Mouse (Mus musculus): ENCODE measurements around the gene Zfp296. TPM values are rescaled to one million over a fixed set of nuclear protein-coding genes. Genes with fewer than 3 reads are reported as not detected.

The Zfp296 gene
- 0.23 and 0.61 TPM in 2 replicates for polyA plus RNA-seq (2015; fragmentation: Nextera tagmentation; extraction: Ambion mirVana)

GRCm38 (mm10) chr7:19577141-19577852 lies at the start of gene Zfp296, which contains the start of gene Gemin7:
Zfp296 (plus strand) TSS chr7:19577287.
Gemin7 (minus strand) TSS chr7:19577595.
- under 1% methylated on average over 56 of the region's 56 CpGs for WGBS
- Histone ChIP-seq H3K4me2 (peak within 1 kb of the TSS; percentile 59), H3K4me1 (peaks cover 28% of the 10 kb centered on the region), H3K9ac (replicated peaks) (no peak within 1 kb of the TSS; the same call in 1 of the 2 replicates), H3K4me3 (replicated peaks) (peak within 1 kb of the TSS; percentile 30), H3K9me3 (replicated peaks) (no peaks in the 10 kb centered on the region), H3K27ac (replicated peaks) (no peak within 1 kb of the TSS), H3K36me3 (peaks cover 24% of the 10 kb centered on the region), H3K27me3 (replicated peaks) (peaks cover 55% of the 10 kb centered on the region)
- no peak for ATAC-seq (ENCODE audit: low FRiP score)

DNA sequence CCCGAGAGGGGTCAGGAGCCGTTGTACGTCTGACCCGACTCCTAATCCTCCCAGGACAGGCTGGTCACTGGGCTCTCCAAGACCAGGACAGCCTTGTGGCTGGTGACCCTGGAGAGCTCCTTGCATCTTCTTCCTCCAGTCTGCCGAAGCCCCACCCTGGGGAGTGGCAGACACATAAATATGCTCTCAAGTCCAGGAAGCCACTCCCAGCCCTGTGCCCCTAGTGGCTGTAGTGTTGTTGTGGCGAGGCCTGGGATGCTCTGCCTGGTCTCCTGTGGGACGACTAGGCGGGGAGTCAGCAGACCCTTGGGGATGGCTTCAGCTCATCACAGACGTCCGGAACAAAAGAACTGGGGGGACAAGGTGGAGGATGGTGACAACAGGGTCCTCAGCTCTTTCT lies 46.0 kb upstream of the Zfp296 start:
- H3K4me1 ChIP-seq = no peaks in the 10 kb centered on the region
- WGBS = 74% methylated on average over 10 of the region's 10 CpGs
- H3K9me3 ChIP-seq (replicated peaks) = no peaks in the 10 kb centered on the region
- ATAC-seq (ENCODE audit: low FRiP score) = no peak
- no peak overlapping the region for H3K4me3 ChIP-seq (replicated peaks)
- H3K4me2 ChIP-seq = no peak overlapping the region
- no peak overlapping the region for H3K27ac ChIP-seq (replicated peaks)
- H3K9ac ChIP-seq (replicated peaks) = no peak overlapping the region
- peaks cover 59% of the 10 kb centered on the region for H3K36me3 ChIP-seq
- H3K27me3 ChIP-seq (replicated peaks) = no peaks in the 10 kb centered on the region

GRCm38 (mm10) chr7:19532240-19532639 lies 44.8 kb upstream of the Zfp296 start:
- peaks cover 8% of the 10 kb centered on the region; the same call in 1 of the 2 replicates for H3K4me1 ChIP-seq
- no peak overlapping the region for H3K9ac ChIP-seq (replicated peaks)
- H3K27ac ChIP-seq (replicated peaks) = no peak overlapping the region
- no peak for ATAC-seq (ENCODE audit: low FRiP score)
- peaks cover 59% of the 10 kb centered on the region for H3K36me3 ChIP-seq
- no peak overlapping the region for H3K4me2 ChIP-seq
- H3K4me3 ChIP-seq (replicated peaks) = no peak overlapping the region
- WGBS = 80% methylated on average over 14 of the region's 14 CpGs
- H3K27me3 ChIP-seq (replicated peaks) = no peaks in the 10 kb centered on the region
- H3K9me3 ChIP-seq (replicated peaks) = no peaks in the 10 kb centered on the region

GRCm38 (mm10) chr7:19534676-19535075 lies 42.4 kb upstream of the Zfp296 start:
- H3K36me3 ChIP-seq = peaks cover 50% of the 10 kb centered on the region
- no peak for ATAC-seq (ENCODE audit: low FRiP score)
- H3K4me2 ChIP-seq = no peak overlapping the region
- H3K4me1 ChIP-seq = peaks cover 10% of the 10 kb centered on the region; the same call in 1 of the 2 replicates
- no peak overlapping the region for H3K9ac ChIP-seq (replicated peaks)
- H3K27ac ChIP-seq (replicated peaks) = no peak overlapping the region
- H3K9me3 ChIP-seq (replicated peaks) = no peaks in the 10 kb centered on the region
- H3K4me3 ChIP-seq (replicated peaks) = no peak overlapping the region
- 93% methylated on average over 10 of the region's 10 CpGs for WGBS
- H3K27me3 ChIP-seq (replicated peaks) = no peaks in the 10 kb centered on the region

DNA sequence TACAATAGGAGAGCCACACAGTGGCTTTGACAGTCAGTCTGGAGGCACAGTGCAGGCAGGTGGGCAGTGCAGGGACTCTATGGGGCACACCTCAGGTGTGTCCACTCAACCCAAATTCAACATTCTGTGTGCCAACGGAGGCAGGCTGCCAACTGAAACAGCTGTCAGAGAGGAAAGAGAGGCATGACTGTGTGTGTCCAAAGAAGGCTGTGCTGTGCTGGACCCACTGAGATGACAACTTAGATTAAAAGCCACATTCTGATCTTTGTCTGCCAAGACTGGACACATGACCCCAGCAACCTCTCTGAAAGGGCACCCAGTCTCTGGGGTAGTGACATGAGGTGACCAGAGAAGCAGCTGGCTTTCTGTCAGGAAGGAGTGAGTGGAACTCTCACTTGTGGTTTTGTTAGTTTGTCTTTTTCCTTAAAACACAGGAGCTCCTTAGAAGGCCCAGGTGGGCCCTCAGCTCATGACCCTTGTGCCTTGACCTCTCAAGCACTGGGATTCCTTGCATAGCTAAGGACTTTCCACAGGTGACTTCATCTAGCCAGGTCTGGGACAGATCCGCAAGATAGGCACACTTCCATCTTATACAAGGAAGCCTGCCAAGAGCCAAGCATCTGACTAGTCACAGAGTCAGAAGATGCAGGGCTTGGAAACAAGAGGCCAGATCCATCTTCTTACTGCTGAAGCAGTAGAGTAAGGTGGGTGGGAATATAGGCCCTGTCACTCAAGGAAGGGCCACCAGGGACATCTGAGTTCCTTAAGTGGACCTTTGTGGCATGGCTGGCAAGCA lies 36.1 kb upstream of the Zfp296 start:
- no peaks in the 10 kb centered on the region for H3K36me3 ChIP-seq
- no peak overlapping the region for H3K4me2 ChIP-seq
- no peak overlapping the region for H3K27ac ChIP-seq (replicated peaks)
- no peak overlapping the region for H3K4me3 ChIP-seq (replicated peaks)
- ATAC-seq (ENCODE audit: low FRiP score) = no peak
- peaks cover 34% of the 10 kb centered on the region for H3K4me1 ChIP-seq
- no peaks in the 10 kb centered on the region for H3K27me3 ChIP-seq (replicated peaks)
- H3K9ac ChIP-seq (replicated peaks) = no peak overlapping the region
- no peaks in the 10 kb centered on the region for H3K9me3 ChIP-seq (replicated peaks)
- 94% methylated on average over 2 of the region's 2 CpGs for WGBS

- WGBS = 62% methylated on average over 7 of the region's 7 CpGs
Observed at GRCm38 (mm10) chr7:19541681-19542154, 35.4 kb upstream of the Zfp296 start.

GRCm38 (mm10) chr7:19542155-19542691 lies 34.9 kb upstream of the Zfp296 start:
- no peaks in the 10 kb centered on the region for H3K9me3 ChIP-seq (replicated peaks)
- peak overlapping the region; percentile 56 for H3K27ac ChIP-seq (replicated peaks)
- H3K4me3 ChIP-seq (replicated peaks) = no peak overlapping the region
- peaks cover 35% of the 10 kb centered on the region for H3K4me1 ChIP-seq
- ATAC-seq (ENCODE audit: low FRiP score) = peak; percentile 71
- no peak overlapping the region for H3K4me2 ChIP-seq
- no peaks in the 10 kb centered on the region for H3K36me3 ChIP-seq
- WGBS = 54% methylated on average over 8 of the region's 8 CpGs
- H3K9ac ChIP-seq (replicated peaks) = no peak overlapping the region
- H3K27me3 ChIP-seq (replicated peaks) = no peaks in the 10 kb centered on the region

More at GRCm38 (mm10) chr7:19541681-19542154, 35.4 kb upstream of the Zfp296 start:
- Histone ChIP-seq H3K4me1 (peaks cover 34% of the 10 kb centered on the region), H3K36me3 (no peaks in the 10 kb centered on the region), H3K9me3 (replicated peaks) (no peaks in the 10 kb centered on the region), H3K4me3 (replicated peaks) (no peak overlapping the region), H3K9ac (replicated peaks) (no peak overlapping the region), H3K4me2 (no peak overlapping the region), H3K27me3 (replicated peaks) (no peaks in the 10 kb centered on the region), H3K27ac (replicated peaks) (peak overlapping the region; percentile 56; the same call in 1 of the 2 replicates)
- ATAC-seq (ENCODE audit: low FRiP score) = no peak

GRCm38 (mm10) chr7:19543584-19543983 lies 33.5 kb upstream of the Zfp296 start:
- Histone ChIP-seq H3K27ac (replicated peaks) (no peak overlapping the region), H3K4me1 (peaks cover 39% of the 10 kb centered on the region), H3K4me2 (no peak overlapping the region), H3K9ac (replicated peaks) (no peak overlapping the region), H3K36me3 (no peaks in the 10 kb centered on the region), H3K27me3 (replicated peaks) (no peaks in the 10 kb centered on the region), H3K4me3 (replicated peaks) (no peak overlapping the region), H3K9me3 (replicated peaks) (no peaks in the 10 kb centered on the region)
- WGBS = 62% methylated on average over 6 of the region's 6 CpGs
- no peak for ATAC-seq (ENCODE audit: low FRiP score)

DNA sequence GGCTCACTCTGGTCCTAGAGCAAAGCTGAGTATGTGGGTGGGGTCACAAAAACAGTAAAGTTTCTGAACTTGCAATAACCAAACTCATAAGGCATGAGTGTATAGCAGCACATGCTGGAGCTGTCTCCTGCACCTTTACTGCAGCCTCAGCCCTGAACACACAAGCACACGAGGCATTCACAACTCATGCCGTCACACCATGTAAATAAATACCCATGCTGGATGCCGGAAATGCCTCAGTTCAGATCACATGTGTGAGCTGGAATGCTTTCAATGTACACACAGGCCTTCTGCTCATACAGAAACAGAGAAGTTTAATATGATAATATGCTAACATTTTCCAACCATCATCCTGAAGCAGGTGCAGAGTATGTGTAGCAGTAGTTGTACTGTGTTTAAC lies 31.1 kb upstream of the Zfp296 start:
- no peak overlapping the region for H3K27ac ChIP-seq (replicated peaks)
- no peaks in the 10 kb centered on the region for H3K36me3 ChIP-seq
- ATAC-seq (ENCODE audit: low FRiP score) = no peak
- H3K4me1 ChIP-seq = peaks cover 40% of the 10 kb centered on the region
- H3K4me3 ChIP-seq (replicated peaks) = no peak overlapping the region
- H3K27me3 ChIP-seq (replicated peaks) = no peaks in the 10 kb centered on the region
- H3K9ac ChIP-seq (replicated peaks) = no peak overlapping the region
- 69% methylated on average over 3 of the region's 3 CpGs for WGBS
- no peak overlapping the region for H3K4me2 ChIP-seq
- H3K9me3 ChIP-seq (replicated peaks) = no peaks in the 10 kb centered on the region

DNA sequence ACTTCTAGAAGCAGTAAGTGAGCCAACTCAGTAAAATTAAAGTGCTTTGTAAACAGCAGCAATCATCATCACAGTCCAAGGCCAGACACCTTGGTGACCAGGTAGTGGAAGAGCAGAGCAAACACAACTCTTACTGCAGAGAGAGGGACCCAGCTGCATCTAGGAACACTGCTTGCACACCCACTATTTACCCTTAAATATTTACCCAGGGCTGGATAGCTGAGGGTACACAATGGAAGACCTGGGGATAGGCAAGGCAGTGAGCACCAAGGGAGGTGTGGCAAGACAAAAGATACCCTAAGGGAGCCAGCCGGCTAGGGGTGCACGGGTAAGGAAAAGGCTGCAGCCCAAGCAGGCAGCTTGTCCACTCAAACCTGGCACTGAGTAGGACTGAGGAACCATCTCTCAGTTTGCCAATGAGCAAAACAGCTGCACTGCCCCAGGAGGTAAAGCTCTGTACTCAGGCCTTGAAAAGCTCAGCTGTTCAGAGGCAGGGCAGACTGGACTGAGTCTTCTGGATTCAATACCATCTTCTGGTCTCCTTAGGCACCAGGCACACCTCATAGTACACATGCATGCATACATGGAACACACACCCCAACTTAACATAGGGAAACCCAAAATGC lies 29.6 kb upstream of the Zfp296 start:
- no peaks in the 10 kb centered on the region for H3K9me3 ChIP-seq (replicated peaks)
- H3K27me3 ChIP-seq (replicated peaks) = no peaks in the 10 kb centered on the region
- H3K27ac ChIP-seq (replicated peaks) = no peak overlapping the region
- H3K4me1 ChIP-seq = peaks cover 31% of the 10 kb centered on the region
- no peak overlapping the region for H3K4me3 ChIP-seq (replicated peaks)
- ATAC-seq (ENCODE audit: low FRiP score) = no peak
- WGBS = 68% methylated on average over 2 of the region's 2 CpGs
- 0 out of 2 replicates have a peak, but pooled peaks cover 1% of the 10 kb centered on the region for H3K36me3 ChIP-seq
- no peak overlapping the region for H3K4me2 ChIP-seq
- no peak overlapping the region for H3K9ac ChIP-seq (replicated peaks)

GRCm38 (mm10) chr7:19549394-19549793 lies 27.7 kb upstream of the Zfp296 start:
- Histone ChIP-seq H3K9ac (replicated peaks) (no peak overlapping the region), H3K4me3 (replicated peaks) (no peak overlapping the region), H3K27ac (replicated peaks) (no peak overlapping the region), H3K36me3 (peaks cover 8% of the 10 kb centered on the region; the same call in 1 of the 2 replicates), H3K27me3 (replicated peaks) (no peaks in the 10 kb centered on the region), H3K4me1 (peaks cover 33% of the 10 kb centered on the region), H3K4me2 (no peak overlapping the region), H3K9me3 (replicated peaks) (no peaks in the 10 kb centered on the region)
- WGBS = 92% methylated on average over 10 of the region's 10 CpGs
- ATAC-seq (ENCODE audit: low FRiP score) = no peak
